Mouse (Mus musculus) myocyte (in vitro differentiated cells): ENCODE measurements around the gene Gnat1. TPM values are rescaled to one million over a fixed set of nuclear protein-coding genes. Genes with fewer than 3 reads are reported as not detected.

ENCODE experiments used
- H3K27me3 ChIP-seq: one replicate; pipeline ENCODE4 v1.6.1; 2011; ENCODE audit not compliant: control insufficient read depth, insufficient read depth, insufficient read length
- H3K36me3 ChIP-seq: one replicate; pipeline ENCODE4 v1.6.1; 2011; ENCODE audit not compliant: control insufficient read depth, insufficient read depth
- H3K4me2 ChIP-seq: one replicate; pipeline ENCODE4 v1.6.1; 2011; ENCODE audit warnings: low read depth, control low read depth
- H3K4me3 ChIP-seq: one replicate; pipeline ENCODE4 v1.5.1; 2011; ENCODE audit warnings: mild to moderate bottlenecking, control low read depth, moderate library complexity
- H3K79me2 ChIP-seq: one replicate; pipeline ENCODE4 v1.6.1; 2011; ENCODE audit not compliant: control insufficient read depth, insufficient read depth
- H3ac ChIP-seq: one replicate; pipeline ENCODE4 v1.6.1; 2011; ENCODE audit not compliant: control insufficient read depth, insufficient read length
- CEBPB ChIP-seq: IDR thresholded peaks from 2 replicates; pipeline ENCODE4 v1.6.1; 2011; ENCODE audit warnings: mild to moderate bottlenecking, moderate library complexity; ENCODE audit not compliant: poor library complexity, insufficient read depth, severe bottlenecking
- E2F4 ChIP-seq: IDR thresholded peaks from one replicate; pipeline ENCODE4 v1.6.1; 2011; ENCODE audit warnings: mild to moderate bottlenecking, control low read depth, moderate library complexity; ENCODE audit not compliant: insufficient read depth
- MAX ChIP-seq: IDR thresholded peaks from one replicate; pipeline ENCODE4 v1.6.1; 2011; ENCODE audit warnings: low read depth, mild to moderate bottlenecking, control low read depth
- MYOD1 ChIP-seq, 3 experiments: IDR thresholded peaks; one replicate each; pipeline ENCODE4 v1.6.1; 2011; ENCODE audit warnings: control low read depth in 2 of 3, low read depth in 2 of 3, mild to moderate bottlenecking in 2 of 3, moderate library complexity in 1 of 3; ENCODE audit not compliant: insufficient read length in 2 of 3, control insufficient read depth in 1 of 3
- MYOG ChIP-seq, 3 experiments: IDR thresholded peaks; one replicate each; pipeline ENCODE4 v1.6.1; 2011; ENCODE audit warnings: control low read depth in 2 of 3, low read depth in 2 of 3, mild to moderate bottlenecking in 2 of 3; ENCODE audit not compliant: insufficient read length in 2 of 3, control insufficient read depth in 1 of 3, insufficient read depth in 1 of 3
- POLR2A ChIP-seq: IDR thresholded peaks from one replicate; pipeline ENCODE4 v1.6.1; 2011; ENCODE audit warnings: low read depth, mild to moderate bottlenecking, control low read depth, moderate library complexity; ENCODE audit not compliant: insufficient read length
- POLR2AphosphoS2 ChIP-seq: IDR thresholded peaks from one replicate; pipeline ENCODE4 v1.6.1; 2011; ENCODE audit warnings: low read depth, control low read depth; ENCODE audit not compliant: insufficient read length
- REST ChIP-seq: IDR thresholded peaks from one replicate; pipeline ENCODE4 v1.6.1; 2011; ENCODE audit warnings: mild to moderate bottlenecking, control low read depth, moderate library complexity; ENCODE audit not compliant: insufficient read depth, insufficient read length
- SRF ChIP-seq: IDR thresholded peaks from one replicate; pipeline ENCODE4 v1.6.1; 2011; ENCODE audit warnings: low read depth; ENCODE audit not compliant: control insufficient read depth, insufficient read length
- TCF12 ChIP-seq: IDR thresholded peaks from one replicate; pipeline ENCODE4 v1.6.1; 2011; ENCODE audit warnings: mild to moderate bottlenecking, control low read depth; ENCODE audit not compliant: poor library complexity, insufficient read depth, severe bottlenecking
- TCF3 ChIP-seq: IDR thresholded peaks from one replicate; pipeline ENCODE4 v1.6.1; 2011; ENCODE audit warnings: low read depth, control low read depth; ENCODE audit not compliant: insufficient read length
- USF1 ChIP-seq: IDR thresholded peaks from one replicate; pipeline ENCODE4 v1.6.1; 2011; ENCODE audit warnings: low read depth, mild to moderate bottlenecking, control low read depth, moderate library complexity
- polyA plus RNA-seq: library from polyadenylated mRNA; unstranded; fragments of >200 nt; fragmentation: generic; extraction: Trizol; gene quantifications from one replicate; pipeline ENCODE4 v1.2.1, GENCODE M21; 2012; ENCODE audit warnings: missing spikeins

The Gnat1 gene
- not detected for polyA plus RNA-seq

- H3K4me2 ChIP-seq: no peak within 1 kb of the TSS
- H3K4me3 ChIP-seq: no peak within 1 kb of the TSS
- no peaks in the 10 kb centered on the region for H3K79me2 ChIP-seq
- no peaks in the 10 kb centered on the region for H3K36me3 ChIP-seq
- no peak for TF ChIP-seq E2F4
- TF ChIP-seq SRF: no peak
- no peak for TF ChIP-seq POLR2AphosphoS2
- no peak for TF ChIP-seq USF1
- H3K27me3 ChIP-seq: peaks cover 67% of the 10 kb centered on the region
- no peak within 1 kb of the TSS for H3ac ChIP-seq
Observed at GRCm38 (mm10) chr9:107679501-107679900, at the start of gene Gnat1. Gnat1 (minus strand) TSS chr9:107679712.

- TF ChIP-seq CEBPB (no peak), TCF3 (no peak), SRF (no peak), MYOG (IDR thresholded peaks at IDR 0.05; ENCODE audit: control insufficient read depth in 1 of 3, insufficient read depth in 1 of 3, insufficient read length in 2 of 3, low read depth in 2 of 3) (no peak), TCF12 (no peak), MAX (no peak), E2F4 (no peak), REST (no peak), USF1 (no peak), MYOD1 (IDR thresholded peaks at IDR 0.05; ENCODE audit: control insufficient read depth in 1 of 3, insufficient read length in 2 of 3, low read depth in 2 of 3) (no peak), POLR2AphosphoS2 (no peak)
- Histone ChIP-seq H3K36me3 (no peaks in the 10 kb centered on the region), H3K27me3 (no peaks in the 10 kb centered on the region), H3ac (no peak overlapping the region), H3K4me2 (no peak overlapping the region), H3K79me2 (no peaks in the 10 kb centered on the region), H3K4me3 (no peak overlapping the region)
Observed at GRCm38 (mm10) chr9:107728919-107729670, 49.6 kb upstream of the Gnat1 start.

- Histone ChIP-seq H3K4me2 (no peak overlapping the region), H3K36me3 (no peaks in the 10 kb centered on the region), H3ac (no peak overlapping the region), H3K27me3 (no peaks in the 10 kb centered on the region), H3K4me3 (no peak overlapping the region), H3K79me2 (no peaks in the 10 kb centered on the region)
- TF ChIP-seq MYOG (IDR thresholded peaks at IDR 0.05; ENCODE audit: control insufficient read depth in 1 of 3, insufficient read depth in 1 of 3, insufficient read length in 2 of 3, low read depth in 2 of 3) (no peak), MAX (no peak), TCF3 (no peak), USF1 (no peak), POLR2AphosphoS2 (no peak), REST (no peak), CEBPB (no peak), MYOD1 (IDR thresholded peaks at IDR 0.05; ENCODE audit: control insufficient read depth in 1 of 3, insufficient read length in 2 of 3, low read depth in 2 of 3) (no peak), E2F4 (no peak)
Observed at GRCm38 (mm10) chr9:107727041-107727440, 47.5 kb upstream of the Gnat1 start.

- no peaks in the 10 kb centered on the region for H3K36me3 ChIP-seq
- TF ChIP-seq REST (no peak), USF1 (no peak), TCF12 (no peak), MYOG (IDR thresholded peaks at IDR 0.05; ENCODE audit: control insufficient read depth in 1 of 3, insufficient read depth in 1 of 3, insufficient read length in 2 of 3, low read depth in 2 of 3) (no peak), MYOD1 (IDR thresholded peaks at IDR 0.05; ENCODE audit: control insufficient read depth in 1 of 3, insufficient read length in 2 of 3, low read depth in 2 of 3) (no peak), POLR2A (no peak), E2F4 (no peak), CEBPB (no peak), MAX (no peak)
- no peak overlapping the region for H3ac ChIP-seq
- H3K79me2 ChIP-seq: no peaks in the 10 kb centered on the region
- no peak overlapping the region for H3K4me2 ChIP-seq
- H3K4me3 ChIP-seq: no peak overlapping the region
- H3K27me3 ChIP-seq: no peaks in the 10 kb centered on the region
Observed at GRCm38 (mm10) chr9:107724796-107725195, 45.3 kb upstream of the Gnat1 start.

GRCm38 (mm10) chr9:107723794-107724531 is 44.5 kb upstream of the Gnat1 start:
- Histone ChIP-seq H3K4me2 (no peak overlapping the region), H3ac (no peak overlapping the region), H3K79me2 (no peaks in the 10 kb centered on the region), H3K27me3 (peaks cover 6% of the 10 kb centered on the region), H3K36me3 (no peaks in the 10 kb centered on the region), H3K4me3 (no peak overlapping the region)
- TF ChIP-seq E2F4 (no peak), TCF12 (no peak), REST (no peak), TCF3 (no peak), MYOD1 (IDR thresholded peaks at IDR 0.05; ENCODE audit: control insufficient read depth in 1 of 3, insufficient read length in 2 of 3, low read depth in 2 of 3) (no peak), SRF (no peak), CEBPB (no peak), MYOG (IDR thresholded peaks at IDR 0.05; ENCODE audit: control insufficient read depth in 1 of 3, insufficient read depth in 1 of 3, insufficient read length in 2 of 3, low read depth in 2 of 3) (no peak), POLR2A (no peak), MAX (no peak), USF1 (no peak), POLR2AphosphoS2 (no peak)
